Mouse (Mus musculus) lung, postnatal 10 days (tissue): ENCODE measurements at regions not wholly inside any gene's neighbourhood (a gene's known extent, or its start where the extent isn't known, plus 50 kb on each side); places are given as distances from the start of the nearest gene placed in this dataset.
"Not testable (repeated sequence)": the region's sequence is repeated elsewhere in the genome, so short reads cannot be mapped to it uniquely, and the experiment has no call there.

Experiments
- DNase-seq: peaks from one replicate; pipeline ENCODE4 v3.0.0; 2021

DNA sequence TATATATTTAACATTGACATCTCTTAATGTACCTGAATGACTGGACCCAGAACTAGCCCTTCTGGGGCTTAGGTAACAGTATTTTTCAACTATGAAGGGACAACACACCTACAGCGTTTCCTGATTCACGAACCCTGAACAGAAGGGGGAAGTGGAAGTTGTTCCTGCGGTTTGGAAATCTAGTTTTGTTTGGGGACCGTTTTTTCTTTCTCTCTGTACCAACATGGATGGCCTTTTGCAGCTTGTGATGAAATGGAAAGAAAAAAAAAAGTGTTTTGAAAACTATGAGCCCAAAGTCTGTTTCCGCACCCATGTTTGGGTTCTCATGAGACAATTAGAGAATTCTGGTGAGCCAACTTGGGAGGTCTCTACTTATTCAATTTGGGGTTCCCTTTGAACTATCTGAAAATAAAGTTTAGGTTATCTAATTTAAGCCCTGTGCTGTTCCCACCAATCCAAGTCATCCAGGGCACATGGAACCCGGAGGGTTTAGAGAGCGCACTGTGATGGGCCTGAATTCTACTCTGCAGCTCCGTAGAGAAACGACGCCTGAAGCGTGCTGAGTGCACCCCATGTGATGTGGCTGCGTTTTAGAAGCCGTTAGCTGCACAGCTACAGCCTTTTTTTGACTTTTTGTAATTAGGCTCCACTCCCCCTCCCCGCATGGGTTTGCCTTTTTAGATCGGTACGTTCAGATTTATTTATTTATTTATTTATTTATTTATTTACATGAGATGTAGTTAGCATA lies 137.0 kb upstream of the Rapgef5 start:
- DNase-seq = no peak

DNA sequence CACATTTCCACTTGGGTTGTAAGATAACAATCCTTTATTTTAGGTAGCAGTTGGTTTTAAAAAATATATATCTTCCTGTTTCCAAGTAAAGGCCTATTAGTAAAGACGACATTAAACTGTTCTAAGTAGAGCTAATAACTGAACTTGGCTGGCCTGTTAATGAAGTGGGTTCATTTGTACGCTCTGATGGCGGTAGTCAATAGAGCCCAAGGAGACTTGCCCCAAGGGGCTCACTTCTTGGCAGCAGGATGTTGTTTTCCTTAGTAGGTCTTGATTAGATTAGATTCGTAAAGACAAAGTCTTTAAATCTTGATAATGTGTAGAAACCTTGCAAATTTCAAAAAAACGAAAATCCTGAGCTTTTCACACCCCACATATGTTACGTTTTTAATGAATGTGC lies 135.4 kb upstream of the Rapgef5 start:
- no peak for DNase-seq

DNA sequence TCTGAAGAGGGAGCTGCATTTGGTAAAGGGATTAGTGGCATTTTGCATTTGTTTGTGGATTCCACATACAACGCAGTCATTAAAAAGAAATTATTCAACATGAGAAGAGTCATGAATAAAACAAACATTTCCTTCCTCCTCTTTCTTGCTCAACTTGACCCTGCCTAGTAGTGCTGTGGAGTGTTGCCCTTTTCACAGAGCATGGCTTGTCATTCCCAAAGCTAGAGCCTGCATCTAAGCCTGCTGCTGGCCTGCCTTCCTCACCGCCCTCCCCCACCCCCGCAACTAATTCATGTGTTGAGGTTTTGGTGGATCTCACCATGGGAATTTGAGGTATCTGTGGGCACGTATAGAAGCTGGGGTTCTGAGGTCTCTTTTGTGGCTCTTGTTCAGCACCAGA lies 133.6 kb upstream of the Rapgef5 start:
- DNase-seq = not testable (repeated sequence)

DNA sequence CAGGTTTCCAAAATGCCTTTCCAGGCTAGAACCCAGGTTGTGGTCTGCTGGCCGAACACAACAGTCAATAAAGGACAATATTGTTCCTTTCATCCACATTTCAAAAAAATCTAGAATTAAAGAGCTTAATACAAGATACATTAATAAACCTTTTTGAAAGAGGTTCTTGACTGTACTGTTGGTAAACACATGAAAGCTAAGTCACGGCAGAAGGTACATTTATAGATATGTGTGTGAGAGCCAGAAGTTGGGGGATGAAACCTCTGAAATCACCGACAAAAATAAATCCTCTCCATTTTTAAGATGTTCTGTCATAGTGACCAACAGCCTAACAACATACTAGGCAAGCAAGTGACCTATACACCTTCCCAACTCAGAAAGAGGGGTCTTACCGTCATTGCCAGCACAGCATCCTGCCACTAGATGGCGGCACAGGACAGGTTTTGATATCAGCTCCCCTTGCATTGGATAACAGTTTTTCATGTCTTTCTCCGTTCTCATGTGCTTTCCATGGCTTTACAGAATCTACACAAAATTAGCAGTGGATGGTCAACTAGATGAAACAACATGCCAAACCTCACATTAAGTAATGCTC lies 131.1 kb upstream of the Rapgef5 start:
- DNase-seq = peak; percentile 84

DNA sequence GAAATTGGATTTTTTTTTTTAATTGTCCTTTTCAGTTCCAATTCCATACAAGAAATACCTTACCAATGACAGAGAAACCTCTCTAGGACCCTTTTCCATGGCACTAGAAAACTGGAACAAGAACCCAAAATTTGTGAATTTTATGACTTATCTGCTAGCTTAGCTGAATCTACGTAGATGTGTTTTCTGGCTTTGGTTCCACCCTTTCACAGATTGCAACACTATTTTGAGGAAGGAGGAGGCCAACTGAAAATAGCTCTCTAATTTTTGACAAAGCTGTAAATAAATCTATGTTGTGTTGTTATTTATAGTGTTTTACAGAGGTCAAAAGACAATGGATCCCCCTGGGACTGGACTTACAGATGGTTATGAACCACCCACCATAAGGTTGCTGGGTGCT lies 130.6 kb upstream of the Rapgef5 start:
- DNase-seq = no peak

DNA sequence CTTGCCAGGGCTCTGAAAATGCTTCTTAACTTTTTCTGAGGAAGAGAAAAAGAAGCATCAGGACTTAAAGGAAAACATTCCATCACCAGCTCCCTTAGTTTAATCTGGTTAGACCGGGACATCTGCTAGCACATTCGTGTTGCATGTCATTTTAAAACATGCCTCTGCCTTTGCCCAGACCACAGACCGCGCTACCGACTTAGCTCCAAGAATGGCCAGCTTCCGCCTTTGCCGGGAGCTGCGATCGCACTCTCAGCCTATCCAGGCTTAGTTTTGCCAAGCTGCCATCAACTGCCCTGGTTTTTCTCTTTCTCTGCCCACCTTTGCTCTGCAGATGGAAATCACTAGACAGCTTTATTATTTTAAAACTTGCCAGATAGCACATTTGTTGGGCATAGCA lies 129.3 kb upstream of the Rapgef5 start:
- no peak for DNase-seq

DNA sequence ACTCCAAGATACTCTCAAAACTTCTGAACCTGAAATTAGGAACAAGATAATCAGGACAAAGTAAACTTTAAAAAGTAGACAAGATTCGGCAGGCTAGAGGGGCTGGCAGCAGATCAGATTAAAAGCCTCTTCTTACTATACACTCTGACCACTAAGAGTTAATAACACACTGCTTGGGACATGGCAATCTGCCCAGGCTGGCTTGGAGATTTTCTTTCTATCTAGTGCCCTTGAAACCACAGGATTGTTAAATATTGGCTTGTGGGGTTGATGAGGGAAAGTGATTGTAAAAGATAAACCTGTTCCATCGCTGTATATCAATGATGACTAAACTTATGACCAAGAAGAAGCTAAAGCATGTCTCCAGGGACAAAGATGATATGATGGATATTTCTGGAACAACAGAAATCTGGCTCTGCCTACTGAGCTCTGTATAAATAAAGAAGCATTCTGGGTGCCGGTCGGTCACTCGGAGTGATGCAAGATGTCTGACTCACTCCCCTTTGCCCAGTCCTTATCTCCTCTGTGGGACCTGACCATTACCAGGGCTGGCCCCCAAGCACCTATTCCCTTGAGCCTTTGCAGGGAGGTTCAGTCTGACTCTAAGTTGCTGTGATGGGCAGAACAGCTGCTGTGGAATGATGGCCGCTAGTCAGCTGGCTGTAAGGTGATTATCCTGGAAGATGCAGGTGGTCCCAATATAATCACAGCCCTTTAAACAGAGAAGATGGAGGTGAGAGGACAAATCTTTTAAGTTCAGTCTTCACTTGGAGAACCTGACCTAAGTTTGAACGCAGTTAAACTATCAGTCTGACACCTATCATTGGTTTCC lies 126.5 kb upstream of the Rapgef5 start:
- peak; percentile 41 for DNase-seq

DNA sequence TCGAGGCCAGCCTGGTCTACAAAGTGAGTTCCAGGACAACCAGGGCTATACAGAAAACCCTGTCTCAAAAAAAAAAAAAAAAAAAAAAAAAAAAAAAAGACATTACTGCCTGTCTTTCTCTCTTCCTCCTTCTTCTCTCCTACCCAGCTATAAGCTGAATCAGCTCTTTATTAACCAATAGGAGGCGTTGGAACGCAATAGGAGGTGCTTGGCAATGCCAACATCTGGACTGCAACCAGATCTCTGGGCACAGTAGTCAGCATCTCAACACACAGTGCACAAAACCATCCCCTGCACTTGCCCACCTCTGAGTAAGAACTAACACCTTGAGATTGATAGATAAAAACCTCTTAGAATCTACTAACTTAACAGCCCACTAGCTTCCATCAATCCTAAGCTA lies 118.8 kb upstream of the Rapgef5 start:
- no peak for DNase-seq

DNA sequence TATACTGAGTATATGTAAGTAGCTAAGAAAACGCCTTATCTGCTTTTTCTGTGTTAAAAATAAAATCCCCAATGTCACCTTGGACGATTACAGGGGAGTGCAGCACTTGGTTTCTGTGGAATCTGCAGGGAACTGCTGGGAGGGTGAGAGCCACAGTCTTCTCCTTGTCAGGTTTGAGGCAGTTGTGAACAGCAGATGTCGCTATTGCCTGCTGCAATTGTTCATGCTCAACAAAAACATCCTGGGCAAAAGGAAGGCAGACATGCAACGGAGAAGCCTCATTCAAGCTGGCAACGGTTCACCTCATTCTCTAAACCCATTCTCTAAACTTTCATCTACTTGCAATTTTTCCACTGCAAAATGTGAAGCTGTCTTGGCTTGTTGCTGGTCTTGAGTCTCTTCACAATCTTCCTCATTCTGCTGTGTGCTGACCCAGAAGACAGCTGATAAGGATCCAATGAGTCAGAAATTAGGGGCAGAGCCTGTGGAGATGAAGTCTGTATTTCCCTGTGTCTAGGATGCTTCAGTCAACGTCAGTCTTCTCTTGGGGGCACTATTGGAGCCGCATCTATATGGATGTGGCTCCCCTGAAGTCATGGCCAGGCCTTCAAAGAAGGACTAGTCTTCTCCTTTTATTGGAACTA lies 112.6 kb upstream of the Rapgef5 start:
- peak; percentile 88 for DNase-seq

DNA sequence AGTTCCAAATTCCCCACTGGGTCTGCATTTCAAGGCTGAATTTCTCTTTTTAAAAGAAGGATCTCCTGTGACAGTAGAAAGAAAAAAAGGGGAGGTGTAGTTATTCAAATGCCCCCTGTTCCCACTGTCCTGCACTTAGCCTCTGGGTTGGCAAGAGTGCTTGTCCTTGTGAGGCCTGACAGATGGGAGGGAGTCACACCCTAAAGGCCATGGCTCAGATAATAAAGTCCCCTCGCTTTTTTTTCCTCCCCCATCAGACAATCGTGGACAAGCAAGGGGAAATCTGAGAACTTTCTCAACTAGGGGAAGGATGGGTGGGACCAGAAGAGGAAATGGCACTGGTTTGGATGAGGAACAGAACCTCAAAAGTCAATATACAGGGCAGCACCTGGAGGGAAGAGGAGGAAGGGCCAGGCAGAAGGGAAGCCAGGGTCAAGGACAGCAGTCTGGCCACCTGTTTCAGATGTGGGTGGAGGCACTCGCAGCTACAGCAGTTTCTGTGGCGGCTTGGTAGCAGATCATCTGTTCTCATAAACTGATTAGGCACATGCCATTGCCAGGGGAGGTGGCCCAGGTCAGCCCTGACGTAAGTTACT lies 112.0 kb upstream of the Rapgef5 start:
- no peak for DNase-seq

DNA sequence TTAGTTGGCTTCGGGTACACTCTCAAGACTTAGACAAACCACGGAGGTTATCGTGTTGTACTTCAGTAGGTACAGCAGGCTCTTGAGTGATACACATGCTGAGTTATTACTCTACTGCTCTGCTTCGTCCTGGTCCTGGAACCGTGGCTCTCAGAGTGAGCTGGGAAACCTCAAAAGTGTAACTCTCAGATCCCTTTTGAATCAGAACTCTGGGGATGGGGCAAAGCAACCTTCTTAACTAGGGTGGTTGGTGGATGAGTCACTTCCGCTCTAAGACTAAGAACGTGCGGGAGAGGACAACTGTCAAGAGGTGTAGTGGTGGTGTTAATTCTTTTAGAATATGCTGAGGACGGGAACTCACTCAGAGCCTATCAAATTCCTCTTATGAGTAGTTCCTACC lies 109.4 kb upstream of the Rapgef5 start:
- DNase-seq = no peak

DNA sequence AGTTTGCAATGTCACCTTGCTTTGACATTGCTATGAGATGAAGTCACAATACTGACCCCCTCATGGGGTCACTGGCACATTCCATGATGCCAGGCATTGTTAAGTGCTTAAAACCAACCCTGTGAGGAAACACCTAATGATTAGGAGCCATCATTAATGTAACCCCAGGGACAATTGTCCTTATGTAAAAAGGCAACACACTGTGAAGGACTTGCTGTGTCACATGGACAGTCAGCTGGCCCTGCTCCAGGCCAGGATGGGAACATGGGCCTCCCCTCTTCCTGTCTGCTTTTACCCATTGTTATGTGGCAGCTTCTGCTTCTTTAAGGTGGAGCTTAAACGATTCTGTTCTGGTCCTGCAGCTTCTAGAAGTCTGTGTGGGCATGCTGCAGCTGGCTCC lies 105.7 kb upstream of the Rapgef5 start:
- peak; percentile 73 for DNase-seq

DNA sequence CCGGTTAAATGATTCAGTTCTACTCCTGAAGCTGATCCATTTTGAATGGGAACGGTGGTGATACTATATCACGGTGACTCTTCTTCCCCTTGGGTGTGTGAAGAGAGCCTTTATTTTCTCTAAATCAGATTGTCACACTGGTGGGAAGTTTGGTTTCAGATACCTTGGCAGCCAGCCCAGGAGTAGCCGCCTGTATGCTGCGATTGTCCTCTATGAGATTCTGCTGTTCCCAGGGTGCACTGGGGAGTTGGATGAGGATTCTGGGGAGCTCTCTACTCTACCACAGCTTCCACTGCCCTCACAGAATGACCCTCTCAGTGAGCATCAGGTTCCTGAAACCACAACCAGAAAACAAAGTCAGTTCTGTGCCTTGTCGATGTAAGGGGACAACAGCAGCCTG lies 104.0 kb upstream of the Rapgef5 start:
- DNase-seq = peak; percentile 73

DNA sequence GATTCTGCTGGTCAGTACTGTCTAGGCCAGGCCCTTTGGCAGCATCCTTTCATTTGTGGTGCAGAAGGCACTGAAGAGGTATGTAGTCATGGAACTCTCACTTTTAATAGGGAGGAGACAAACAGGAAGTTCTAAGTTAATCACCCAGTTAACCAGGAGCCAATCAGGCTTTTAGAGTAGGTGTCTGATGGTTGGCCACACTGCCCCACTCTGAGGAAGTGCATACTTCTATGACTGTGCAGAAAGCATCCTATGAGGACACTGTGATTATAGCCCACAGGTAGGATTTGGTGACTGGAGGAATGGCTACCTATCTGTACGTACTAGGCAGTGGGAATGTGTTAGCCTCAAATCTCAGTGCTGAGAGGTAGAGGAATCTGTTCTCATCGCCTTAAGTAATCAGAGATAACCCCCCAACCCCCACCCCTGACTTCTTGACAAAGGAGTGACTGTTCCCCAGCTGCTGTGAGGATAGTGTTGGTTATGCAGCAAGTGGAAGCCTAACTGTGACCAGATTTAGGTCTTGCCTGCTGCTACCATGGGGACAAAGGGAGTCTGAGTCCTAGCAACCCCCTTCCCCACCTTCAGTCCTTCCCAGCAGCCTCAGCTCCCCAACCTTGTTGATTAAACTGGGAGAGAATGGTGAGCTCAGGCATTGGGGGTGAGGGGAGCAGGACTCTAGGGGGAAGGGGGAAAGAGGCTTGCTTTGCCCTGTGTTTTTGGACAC lies 103.3 kb upstream of the Rapgef5 start:
- no peak for DNase-seq

DNA sequence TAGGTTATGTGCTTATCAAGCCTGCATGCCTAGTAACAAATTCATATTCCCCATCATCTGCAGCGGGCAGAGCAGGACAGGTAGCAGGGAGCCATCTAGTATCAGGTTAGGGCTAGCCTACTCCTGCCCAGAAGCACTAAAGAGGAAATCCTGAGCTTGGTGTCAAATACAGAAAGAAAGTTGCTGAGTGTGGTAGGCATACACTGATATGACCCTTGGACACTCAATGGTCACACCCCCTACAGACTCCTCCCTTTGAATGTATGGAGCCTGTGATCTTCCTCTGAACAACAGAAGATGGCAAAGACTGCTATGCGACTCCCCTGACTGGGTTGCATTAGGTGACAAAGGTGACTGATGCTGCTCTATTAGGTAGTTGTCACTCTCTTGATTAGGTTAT lies 102.3 kb upstream of the Rapgef5 start:
- DNase-seq = no peak

DNA sequence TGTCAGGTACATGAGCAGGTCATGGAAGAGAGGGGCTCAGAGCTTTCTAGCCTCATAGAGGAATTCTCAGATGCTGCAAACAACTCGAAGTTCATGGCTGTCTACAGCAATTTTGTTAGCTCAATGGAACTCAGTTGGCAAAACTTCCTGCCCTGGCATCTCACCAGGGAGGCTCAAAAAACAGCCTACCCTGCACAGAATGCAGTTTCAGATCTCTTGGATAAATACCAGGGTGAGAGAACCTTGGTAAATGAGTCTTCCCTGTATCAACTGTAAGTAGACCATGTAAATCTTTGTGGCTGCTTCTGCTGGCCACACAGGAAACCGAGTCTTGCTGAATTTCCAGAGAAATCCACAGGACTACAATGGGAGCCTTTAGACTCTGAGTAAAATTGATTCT lies 101.1 kb upstream of the Rapgef5 start:
- no peak for DNase-seq

DNA sequence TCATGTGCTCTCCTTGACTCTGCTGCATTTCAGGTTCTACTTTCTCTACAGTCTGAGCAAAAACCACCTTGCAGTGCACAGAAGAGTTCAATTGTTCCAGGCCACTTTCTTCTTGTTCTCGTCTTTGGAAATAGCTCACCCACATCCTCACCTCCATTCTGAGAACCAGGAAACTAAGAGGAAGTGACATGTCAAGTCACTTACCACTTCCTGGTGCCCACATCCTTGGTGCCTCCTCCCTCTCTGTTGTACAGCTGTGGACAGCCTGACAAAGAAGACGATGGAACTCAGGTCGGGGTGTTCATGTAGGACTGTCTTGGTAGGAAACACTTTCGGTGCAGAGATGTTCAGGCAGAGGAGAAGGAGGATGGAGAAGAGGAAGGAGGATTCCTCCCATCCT lies 98.3 kb upstream of the Rapgef5 start:
- DNase-seq = no peak

DNA sequence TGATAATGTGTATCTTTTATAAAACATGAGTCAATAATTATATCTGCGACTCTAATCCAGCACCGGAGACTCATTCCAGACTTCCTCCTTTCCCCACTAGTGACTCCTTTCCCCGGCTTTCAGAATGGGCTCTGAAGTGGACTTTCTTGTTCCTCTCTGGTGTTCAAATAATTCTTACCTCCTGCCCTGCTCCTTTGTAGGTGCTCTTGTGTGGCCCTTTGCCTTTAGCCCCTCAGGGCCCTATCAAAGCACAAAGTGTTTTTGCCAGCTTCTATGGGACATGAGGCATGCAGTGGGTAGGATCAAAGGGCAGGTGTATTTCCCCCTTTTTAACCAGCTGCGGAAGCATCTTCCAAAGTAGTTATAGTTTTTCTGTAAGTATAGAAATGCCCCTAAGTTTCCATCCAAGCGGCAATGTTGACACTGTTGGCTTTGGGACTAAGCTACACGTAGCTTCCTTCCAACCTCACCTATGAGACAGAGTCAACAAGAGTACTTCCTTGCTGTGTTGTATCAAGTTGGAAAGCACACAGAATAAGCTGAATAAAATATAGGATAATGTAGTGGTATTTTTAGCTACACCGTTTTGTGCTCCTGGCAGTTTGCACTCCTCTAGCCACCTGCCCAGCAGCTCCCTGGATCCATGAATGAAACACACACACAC lies 93.8 kb upstream of the Rapgef5 start:
- DNase-seq = no peak

DNA sequence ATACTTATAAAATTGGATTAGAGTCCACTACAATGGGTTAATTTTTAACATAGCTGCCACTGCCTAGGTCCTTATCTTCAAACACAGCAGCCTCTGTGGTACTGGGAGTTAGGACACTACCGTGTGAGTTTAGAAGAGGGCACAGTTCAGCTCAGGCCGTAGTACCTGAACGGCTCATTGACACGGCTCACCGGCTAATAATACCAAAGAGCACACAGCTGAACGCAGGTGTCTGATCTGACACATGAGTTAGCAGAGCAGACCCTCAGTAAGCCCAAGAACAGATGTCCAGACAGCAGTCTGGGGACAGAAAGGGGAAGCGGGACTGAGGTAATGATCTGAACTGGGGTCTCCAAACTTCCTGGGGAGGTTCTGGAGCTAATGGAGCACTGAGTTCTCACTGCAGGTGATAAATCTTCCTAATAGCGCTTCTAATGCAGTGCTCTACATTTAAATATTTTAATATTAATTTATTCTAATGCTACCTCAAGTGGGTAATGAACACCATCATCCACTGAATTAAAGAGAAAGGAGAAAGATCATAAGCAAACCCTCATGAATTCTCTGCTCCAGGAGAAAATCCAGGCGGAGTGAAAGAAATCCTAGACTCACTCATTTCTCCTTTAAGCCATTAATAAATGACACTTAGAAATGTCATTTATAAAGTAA lies 90.8 kb upstream of the Rapgef5 start:
- DNase-seq = no peak

DNA sequence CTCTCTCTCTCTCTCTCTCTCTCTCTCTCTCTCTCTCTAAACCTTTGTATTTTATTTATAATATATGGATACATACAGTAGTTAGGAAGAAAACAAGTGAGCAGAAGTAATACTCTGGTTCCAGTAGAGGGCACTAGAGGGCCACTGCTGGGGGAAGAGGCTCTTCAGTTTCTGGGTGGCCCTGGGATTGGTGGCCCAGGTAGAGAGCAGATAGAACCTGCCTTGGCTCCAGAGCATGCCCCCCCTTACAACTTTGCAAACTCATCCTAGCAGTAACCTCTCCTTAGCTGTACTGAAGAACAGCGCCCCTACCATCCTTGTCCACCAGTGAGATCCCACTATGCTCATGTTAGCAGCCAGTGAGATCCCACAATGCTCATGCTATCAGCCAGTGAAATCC lies 88.8 kb upstream of the Rapgef5 start:
- peak; percentile 67 for DNase-seq

DNA sequence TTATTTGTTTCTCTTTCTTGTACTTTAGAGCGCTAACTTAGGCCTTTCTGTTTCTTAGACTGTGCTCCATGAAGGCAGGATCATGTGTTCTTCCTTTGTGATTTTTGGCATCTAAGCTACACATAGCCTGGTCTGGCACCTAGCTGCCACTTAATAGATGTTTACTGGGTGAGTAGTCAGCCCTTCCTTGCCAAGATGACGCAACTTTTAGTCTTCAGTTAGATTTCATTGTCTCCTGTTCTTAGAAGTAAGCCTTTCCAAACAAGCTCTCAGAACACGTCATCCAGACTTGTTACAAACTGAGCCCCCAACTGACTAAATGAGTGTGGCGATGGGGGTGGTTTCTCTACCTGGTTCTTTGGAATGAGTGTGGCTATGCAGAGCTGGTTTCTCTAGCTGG lies 85.4 kb upstream of the Rapgef5 start:
- DNase-seq = peak; percentile 50
